8 mouse cellular contexts compared by ENCODE assay signal in the genomic region with DNA sequence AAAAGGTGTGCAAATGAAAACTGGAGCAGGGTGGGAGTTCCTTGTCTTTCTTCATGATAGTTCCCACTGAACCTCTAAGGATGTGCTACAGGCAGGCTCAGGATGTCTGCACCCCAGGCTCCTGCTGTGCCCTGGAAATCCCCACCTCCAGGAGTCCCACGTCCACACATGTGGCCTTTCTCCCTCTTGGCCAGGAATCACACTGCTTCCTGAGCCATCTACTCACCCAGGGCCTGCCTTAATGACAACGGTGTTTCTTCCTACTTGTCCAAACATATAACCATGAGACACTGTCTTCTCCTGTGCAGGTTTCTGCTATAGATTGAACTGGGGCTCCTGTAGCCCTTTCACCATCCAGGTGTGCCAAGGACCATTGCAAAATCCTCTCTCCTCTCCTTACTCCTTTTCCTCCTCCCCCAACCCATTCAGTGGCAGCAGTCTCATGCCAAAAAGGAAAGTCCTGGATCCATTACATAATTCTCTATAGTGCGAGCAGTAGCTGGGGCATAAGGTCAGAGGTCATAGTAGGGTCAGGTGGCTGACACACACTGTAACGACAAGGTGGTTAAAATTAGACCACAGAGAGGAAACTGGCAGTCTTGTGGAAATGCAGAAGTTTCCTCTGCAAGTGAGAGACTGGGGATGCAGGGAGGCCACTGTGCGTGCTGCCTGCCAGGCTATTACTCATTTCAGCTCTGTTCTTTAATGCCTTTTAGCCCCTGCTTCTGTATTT. TPM values are rescaled to one million over a fixed set of nuclear protein-coding genes. Genes with fewer than 3 reads are reported as not detected.
DNase-seq lines count a peak whose midpoint lies in the region; ATAC-seq lines count a peak whose summit lies in the region.

No protein-coding gene starts in this region.

- H3K9ac ChIP-seq in heart, embryonic 15.5 days: no peak overlapping the region
- no peak overlapping the region for H3K9ac ChIP-seq in liver, embryonic 15.5 days

- no peak overlapping the region for H3K4me3 ChIP-seq in heart, embryonic 15.5 days
- no peak overlapping the region for H3K4me3 ChIP-seq in liver, embryonic 15.5 days (replicated peaks)

- H3K27me3 ChIP-seq in heart, embryonic 15.5 days: no peaks in the 10 kb centered on the region
- no peaks in the 10 kb centered on the region for H3K27me3 ChIP-seq in liver, embryonic 15.5 days

- H3K36me3 ChIP-seq in heart, embryonic 15.5 days: no peaks in the 10 kb centered on the region
- no peaks in the 10 kb centered on the region for H3K36me3 ChIP-seq in liver, embryonic 15.5 days (replicated peaks)

- H3K27ac ChIP-seq in heart, embryonic 15.5 days: peak overlapping the region; percentile 53
- H3K27ac ChIP-seq in liver, embryonic 15.5 days (replicated peaks): 0 out of 2 replicates have a peak overlapping the region, but pooled peaks have one; percentile 1

- H3K4me1 ChIP-seq in heart, embryonic 15.5 days (replicated peaks): peaks cover 73% of the 10 kb centered on the region
- H3K4me1 ChIP-seq in liver, embryonic 15.5 days (replicated peaks): peaks cover 46% of the 10 kb centered on the region

- no peak overlapping the region for H3K4me2 ChIP-seq in heart, embryonic 15.5 days
- no peak overlapping the region for H3K4me2 ChIP-seq in liver, embryonic 15.5 days

- WGBS in heart, embryonic 15.5 days: 35% methylated on average over 5 of the region's 5 CpGs
- 25% methylated on average over 5 of the region's 5 CpGs for WGBS in liver, embryonic 15.5 days (ENCODE audit: insufficient replicate concordance)

- DNase-seq in 416B (ENCODE audit: low read depth) (peak; percentile 97), NIH3T3 (ENCODE audit: low read depth) (peak; percentile 12)
- DNase-seq in testis, postnatal 14 days (ENCODE audit: low spot score): no peak
- DNase-seq in testis, postnatal 10 days (ENCODE audit: low spot score): no peak
- DNase-seq in cerebellum, adult 11-12 months: no peak
- no peak for DNase-seq in cerebellum, adult 18-20 months

- no peak for ATAC-seq in heart, embryonic 15.5 days (replicated peaks; ENCODE audit: insufficient number of reproducible peaks, insufficient read depth, low FRiP score, low read depth)
- peak; percentile 43; the same call in 1 of the 2 replicates for ATAC-seq in liver, embryonic 15.5 days (ENCODE audit: insufficient read depth)

- H3K9me3 ChIP-seq in heart, embryonic 15.5 days (replicated peaks): no peaks in the 10 kb centered on the region
- H3K9me3 ChIP-seq in liver, embryonic 15.5 days (replicated peaks): no peaks in the 10 kb centered on the region

RNA-seq across cellular contexts. Expression of a gene that starts 32.5 kb away (rescaled TPM):
- polyA plus RNA-seq in heart, embryonic 15.5 days (2015; fragmentation: Nextera tagmentation; extraction: Ambion mirVana): 11.0 and 18.0 TPM in 2 replicates
- 1.3 and 1.5 TPM in 2 replicates for polyA plus RNA-seq in liver, embryonic 15.5 days (2015; fragmentation: Nextera tagmentation; extraction: Ambion mirVana)

RNA-seq across cellular contexts. Expression of a gene that starts 41.8 kb away (rescaled TPM):
- 14.4 and 17.5 TPM in 2 replicates for polyA plus RNA-seq in heart, embryonic 15.5 days (2015; fragmentation: Nextera tagmentation; extraction: Ambion mirVana)
- polyA plus RNA-seq in liver, embryonic 15.5 days (2015; fragmentation: Nextera tagmentation; extraction: Ambion mirVana): 9.2 and 10.2 TPM in 2 replicates

RNA-seq across cellular contexts. Expression of a gene that starts 54.2 kb away (rescaled TPM):
- 17.2 and 20.5 TPM in 2 replicates for polyA plus RNA-seq in heart, embryonic 15.5 days (2015; fragmentation: Nextera tagmentation; extraction: Ambion mirVana)
- polyA plus RNA-seq in liver, embryonic 15.5 days (2015; fragmentation: Nextera tagmentation; extraction: Ambion mirVana): 10.9 and 11.6 TPM in 2 replicates

RNA-seq across cellular contexts. Expression of a gene that starts 56.8 kb away (rescaled TPM):
- polyA plus RNA-seq in heart, embryonic 15.5 days (2015; fragmentation: Nextera tagmentation; extraction: Ambion mirVana): 12.4 and 13.1 TPM in 2 replicates
- polyA plus RNA-seq in liver, embryonic 15.5 days (2015; fragmentation: Nextera tagmentation; extraction: Ambion mirVana): 0.74 and 0.88 TPM in 2 replicates

Comparison
In these comparisons a context has a peak if more than half of its experiments do, and no peak if none do; other contexts are left out.
1. DNase-seq: peak in 416B (single experiment) and NIH3T3 (single experiment); none in testis, postnatal 14 days (single experiment), testis, postnatal 10 days (single experiment), cerebellum, adult 11-12 months (single experiment) and cerebellum, adult 18-20 months (0 of 2).